Mouse (Mus musculus) myocyte (in vitro differentiated cells): ENCODE measurements around the gene Hopx.

Source experiments
- CEBPB ChIP-seq: IDR thresholded peaks from 2 replicates; pipeline ENCODE4 v1.6.1; 2011; ENCODE audit warnings: mild to moderate bottlenecking, moderate library complexity; ENCODE audit not compliant: poor library complexity, insufficient read depth, severe bottlenecking
- E2F4 ChIP-seq: IDR thresholded peaks from one replicate; pipeline ENCODE4 v1.6.1; 2011; ENCODE audit warnings: mild to moderate bottlenecking, control low read depth, moderate library complexity; ENCODE audit not compliant: insufficient read depth
- MAX ChIP-seq: IDR thresholded peaks from one replicate; pipeline ENCODE4 v1.6.1; 2011; ENCODE audit warnings: low read depth, mild to moderate bottlenecking, control low read depth
- MYOD1 ChIP-seq, 3 experiments: IDR thresholded peaks; one replicate each; pipeline ENCODE4 v1.6.1; 2011; ENCODE audit warnings: control low read depth in 2 of 3, low read depth in 2 of 3, mild to moderate bottlenecking in 2 of 3, moderate library complexity in 1 of 3; ENCODE audit not compliant: insufficient read length in 2 of 3, control insufficient read depth in 1 of 3
- MYOG ChIP-seq, 3 experiments: IDR thresholded peaks; one replicate each; pipeline ENCODE4 v1.6.1; 2011; ENCODE audit warnings: control low read depth in 2 of 3, low read depth in 2 of 3, mild to moderate bottlenecking in 2 of 3; ENCODE audit not compliant: insufficient read length in 2 of 3, control insufficient read depth in 1 of 3, insufficient read depth in 1 of 3
- POLR2A ChIP-seq: IDR thresholded peaks from one replicate; pipeline ENCODE4 v1.6.1; 2011; ENCODE audit warnings: low read depth, mild to moderate bottlenecking, control low read depth, moderate library complexity; ENCODE audit not compliant: insufficient read length
- POLR2AphosphoS2 ChIP-seq: IDR thresholded peaks from one replicate; pipeline ENCODE4 v1.6.1; 2011; ENCODE audit warnings: low read depth, control low read depth; ENCODE audit not compliant: insufficient read length
- REST ChIP-seq: IDR thresholded peaks from one replicate; pipeline ENCODE4 v1.6.1; 2011; ENCODE audit warnings: mild to moderate bottlenecking, control low read depth, moderate library complexity; ENCODE audit not compliant: insufficient read depth, insufficient read length
- TCF12 ChIP-seq: IDR thresholded peaks from one replicate; pipeline ENCODE4 v1.6.1; 2011; ENCODE audit warnings: mild to moderate bottlenecking, control low read depth; ENCODE audit not compliant: poor library complexity, insufficient read depth, severe bottlenecking
- USF1 ChIP-seq: IDR thresholded peaks from one replicate; pipeline ENCODE4 v1.6.1; 2011; ENCODE audit warnings: low read depth, mild to moderate bottlenecking, control low read depth, moderate library complexity

DNA sequence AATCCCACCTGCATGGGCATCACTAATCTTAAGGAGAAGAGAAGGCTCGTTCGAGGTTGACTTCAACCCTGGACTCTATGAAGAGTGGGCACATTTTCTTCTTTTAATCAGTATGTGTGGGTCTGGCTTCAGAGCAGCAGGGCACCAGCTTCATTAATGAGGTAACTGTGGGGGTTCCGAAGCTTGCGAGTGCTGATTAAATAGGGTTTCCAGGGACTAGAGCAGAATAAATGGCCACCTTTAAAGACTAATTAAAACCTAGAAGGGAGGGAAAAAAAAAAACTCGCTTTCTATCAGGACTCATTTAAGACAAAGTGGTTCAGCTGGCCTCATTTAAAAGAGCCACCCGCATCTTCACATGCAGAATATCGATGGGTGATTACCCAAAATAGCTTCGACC lies 25.0 kb downstream of the Hopx start:
- no peak for TF ChIP-seq MYOG (IDR thresholded peaks at IDR 0.05; ENCODE audit: control insufficient read depth in 1 of 3, insufficient read depth in 1 of 3, insufficient read length in 2 of 3, low read depth in 2 of 3)
- TF ChIP-seq POLR2A: no peak
- TF ChIP-seq E2F4: no peak
- TF ChIP-seq MAX: no peak
- TF ChIP-seq POLR2AphosphoS2: no peak
- TF ChIP-seq CEBPB: no peak
- TF ChIP-seq TCF12: no peak
- no peak for TF ChIP-seq REST
- TF ChIP-seq MYOD1 (IDR thresholded peaks at IDR 0.05; ENCODE audit: control insufficient read depth in 1 of 3, insufficient read length in 2 of 3, low read depth in 2 of 3): no peak
- TF ChIP-seq USF1: no peak
